Mouse (Mus musculus) ES-Bruce4 (cell line): ENCODE data around the gene Gm21976. TPM values are rescaled to one million over a fixed set of nuclear protein-coding genes. Genes with fewer than 3 reads are reported as not detected.

ENCODE experiments used
- H3K27ac ChIP-seq: 2 replicates; pipeline ENCODE4 v1.5.1; 2012; ENCODE audit warnings: low read length, inconsistent platforms; ENCODE audit not compliant: insufficient read depth
- H3K27me3 ChIP-seq: 2 replicates; pipeline ENCODE4 v1.6.1; 2012; ENCODE audit warnings: mild to moderate bottlenecking, low read length, inconsistent platforms; ENCODE audit not compliant: control insufficient read depth, poor library complexity, insufficient read depth, severe bottlenecking
- H3K36me3 ChIP-seq: 2 replicates; pipeline ENCODE4 v1.6.1; 2012; ENCODE audit warnings: inconsistent platforms, mild to moderate bottlenecking, low read length, moderate library complexity; ENCODE audit not compliant: control insufficient read depth, poor library complexity, insufficient read depth, severe bottlenecking
- H3K4me1 ChIP-seq: one replicate; pipeline ENCODE4 v1.8.1; 2011; ENCODE audit warnings: low read length; ENCODE audit not compliant: control insufficient read depth, insufficient read depth
- H3K4me3 ChIP-seq: 2 replicates; pipeline ENCODE4 v1.5.1; 2011; ENCODE audit warnings: low read depth, mild to moderate bottlenecking, low read length
- H3K9ac ChIP-seq: 2 replicates; pipeline ENCODE4 v1.6.1; 2012; ENCODE audit warnings: low read depth, mild to moderate bottlenecking, inconsistent platforms; ENCODE audit not compliant: poor library complexity, severe bottlenecking
- H3K9me3 ChIP-seq: replicated peaks from 2 replicates; pipeline ENCODE4 v1.6.1; 2012; ENCODE audit warnings: mild to moderate bottlenecking, low read length, inconsistent platforms; ENCODE audit not compliant: control insufficient read depth, poor library complexity, insufficient read depth, severe bottlenecking
- CTCF ChIP-seq: IDR thresholded peaks from one replicate; pipeline ENCODE4 v1.8.1; 2011; ENCODE audit warnings: low read depth, low read length
- EP300 ChIP-seq: IDR thresholded peaks from 2 replicates; pipeline ENCODE4 v1.6.1; 2011; ENCODE audit warnings: low read depth, low read length; ENCODE audit not compliant: insufficient read depth
- POLR2A ChIP-seq: IDR thresholded peaks from one replicate; pipeline ENCODE4 v1.8.1; 2011; ENCODE audit warnings: low read length; ENCODE audit not compliant: insufficient read depth
- polyA plus RNA-seq: library from polyadenylated mRNA; stranded (reverse); fragments of >200 nt; gene quantifications from 2 replicates; pipeline ENCODE4 v1.2.4, GENCODE M21; 2011; ENCODE audit warnings: low read depth; ENCODE audit not compliant: missing spikeins, insufficient read depth, insufficient read length

Gene Gm21976
- polyA plus RNA-seq, 1 experiment: not detected

GRCm38 (mm10) chr13:98280990-98281650 is 1.4 kb downstream of the Gm21976 start:
- no peaks in the 10 kb centered on the region for H3K4me1 ChIP-seq
- no peaks in the 10 kb centered on the region; the same call in 1 of the 2 replicates for H3K27me3 ChIP-seq
- H3K27ac ChIP-seq: no peak overlapping the region
- H3K9ac ChIP-seq: no peak overlapping the region
- H3K36me3 ChIP-seq: no peaks in the 10 kb centered on the region
- TF ChIP-seq EP300: no peak
- TF ChIP-seq CTCF: no peak
- no peak for TF ChIP-seq POLR2A
- H3K9me3 ChIP-seq: no peaks in the 10 kb centered on the region
- H3K4me3 ChIP-seq: no peak overlapping the region

DNA sequence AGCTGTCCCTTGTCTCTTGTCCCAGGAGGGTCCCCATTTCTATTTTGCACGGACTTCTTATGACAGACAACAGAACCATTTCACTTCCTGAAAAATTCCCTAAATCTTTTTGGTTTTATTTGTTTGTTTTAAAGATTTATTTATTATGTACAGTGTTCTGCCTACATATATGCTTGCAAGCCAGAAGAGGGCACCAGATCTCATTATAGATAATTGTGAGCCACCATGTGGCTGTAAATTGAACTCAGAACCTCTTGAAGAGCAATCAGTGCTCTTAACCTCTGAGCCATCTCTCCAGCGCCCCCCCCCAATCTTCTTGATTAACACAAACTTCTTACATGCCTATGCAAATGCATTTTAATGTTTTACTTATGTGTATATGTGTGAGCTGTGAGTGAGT is 11.0 kb downstream of the Gm21976 start:
- no peaks in the 10 kb centered on the region for H3K4me1 ChIP-seq
- H3K9ac ChIP-seq: no peak overlapping the region
- no peaks in the 10 kb centered on the region for H3K27me3 ChIP-seq
- H3K27ac ChIP-seq: no peak overlapping the region
- H3K9me3 ChIP-seq: no peaks in the 10 kb centered on the region
- H3K36me3 ChIP-seq: no peaks in the 10 kb centered on the region
- no peak overlapping the region for H3K4me3 ChIP-seq
- TF ChIP-seq POLR2A (no peak), CTCF (no peak), EP300 (no peak)

GRCm38 (mm10) chr13:98291712-98292111 is 12.0 kb downstream of the Gm21976 start:
- no peak for TF ChIP-seq EP300
- no peak for TF ChIP-seq POLR2A
- no peaks in the 10 kb centered on the region for H3K9me3 ChIP-seq
- H3K27ac ChIP-seq: no peak overlapping the region
- H3K36me3 ChIP-seq: no peaks in the 10 kb centered on the region
- H3K4me3 ChIP-seq: no peak overlapping the region
- peaks cover 2% of the 10 kb centered on the region for H3K4me1 ChIP-seq
- no peak overlapping the region for H3K9ac ChIP-seq
- H3K27me3 ChIP-seq: no peaks in the 10 kb centered on the region

DNA sequence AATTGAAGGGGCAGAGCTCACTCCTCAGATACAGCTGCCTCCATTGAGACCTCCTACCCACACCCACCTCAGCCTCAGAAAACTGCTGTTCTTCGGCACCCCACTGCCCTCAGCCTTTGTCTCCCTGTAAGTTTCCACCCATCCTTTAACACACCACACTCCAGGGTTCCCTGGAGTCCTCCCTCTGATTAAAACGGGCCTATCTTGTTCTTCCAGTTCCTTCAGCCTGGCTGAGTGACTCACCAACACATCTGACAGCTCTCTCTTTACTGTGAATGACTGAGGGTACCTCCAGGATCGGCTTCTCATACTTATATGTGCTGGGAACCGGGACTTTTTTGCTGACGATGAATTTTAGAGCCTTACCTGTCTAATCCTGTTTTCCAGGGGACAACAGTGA is 16.4 kb downstream of the Gm21976 start:
- H3K9ac ChIP-seq: no peak overlapping the region
- no peaks in the 10 kb centered on the region for H3K9me3 ChIP-seq
- no peaks in the 10 kb centered on the region for H3K27me3 ChIP-seq
- H3K4me3 ChIP-seq: no peak overlapping the region
- H3K4me1 ChIP-seq: peaks cover 4% of the 10 kb centered on the region
- 0 out of 2 replicates have a peak overlapping the region, but pooled peaks have one; percentile 46 for H3K27ac ChIP-seq
- no peaks in the 10 kb centered on the region for H3K36me3 ChIP-seq
- TF ChIP-seq EP300 (peak; percentile 7; the same call in 1 of the 2 replicates), CTCF (no peak)

- no peaks in the 10 kb centered on the region for H3K27me3 ChIP-seq
- H3K4me3 ChIP-seq: no peak overlapping the region
- no peak for TF ChIP-seq POLR2A
- TF ChIP-seq CTCF: peak; percentile 2
- TF ChIP-seq EP300: no peak
Observed at GRCm38 (mm10) chr13:98297883-98298482, 18.3 kb downstream of the Gm21976 start.

DNA sequence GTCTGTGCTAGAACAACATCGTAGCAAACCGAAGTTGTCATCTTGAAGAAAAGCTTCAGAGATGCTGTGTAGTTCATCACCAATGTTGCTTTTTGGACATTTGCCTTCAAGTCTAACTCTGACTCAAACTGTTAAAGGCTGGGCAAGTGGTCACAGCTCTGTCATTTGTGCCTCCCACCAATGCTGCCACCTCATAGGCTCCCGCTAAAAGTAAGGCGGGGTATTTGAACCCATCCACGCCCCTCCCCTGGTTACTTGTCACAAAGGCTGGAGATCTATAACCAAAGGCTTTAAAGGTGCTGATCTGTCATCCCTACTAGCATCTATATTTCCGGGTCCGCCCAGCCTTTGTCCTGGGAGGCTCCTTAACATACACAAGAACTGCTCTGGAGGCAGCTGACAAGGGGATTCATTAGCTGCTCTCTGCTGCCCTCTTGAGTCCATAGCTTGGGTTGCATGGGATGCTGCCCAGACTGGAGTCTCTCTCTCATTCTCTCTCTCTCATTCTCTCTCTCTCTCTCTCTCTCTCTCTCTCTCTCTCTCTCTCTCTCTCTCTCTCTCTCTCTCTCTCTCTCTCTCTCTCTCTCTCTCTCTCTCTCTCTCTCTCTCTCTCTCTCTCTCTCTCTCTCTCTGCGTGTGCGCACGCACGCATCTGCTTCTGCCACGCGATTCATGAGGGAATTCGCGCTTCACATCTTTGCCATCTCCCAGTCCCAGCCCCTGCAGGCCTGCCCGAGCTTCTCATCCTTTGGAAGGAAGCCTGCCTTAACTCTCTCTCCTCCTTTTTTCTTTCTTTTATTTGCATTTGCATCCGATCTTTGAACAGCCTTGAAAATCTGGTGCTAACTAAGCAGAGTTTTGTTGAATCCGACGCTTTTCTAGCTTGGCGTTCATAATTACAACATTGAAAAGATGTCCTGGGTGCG is 19.4 kb downstream of the Gm21976 start:
- Histone ChIP-seq H3K27ac (no peak overlapping the region), H3K9me3 (no peaks in the 10 kb centered on the region), H3K9ac (no peak overlapping the region), H3K4me1 (peaks cover 4% of the 10 kb centered on the region), H3K27me3 (no peaks in the 10 kb centered on the region), H3K4me3 (no peak overlapping the region), H3K36me3 (no peaks in the 10 kb centered on the region)
- peak; percentile 69 for TF ChIP-seq CTCF
- TF ChIP-seq EP300: no peak
- no peak for TF ChIP-seq POLR2A

More at GRCm38 (mm10) chr13:98297883-98298482, 18.3 kb downstream of the Gm21976 start:
- no peaks in the 10 kb centered on the region for H3K9me3 ChIP-seq
- no peak overlapping the region for H3K27ac ChIP-seq
- no peak overlapping the region for H3K9ac ChIP-seq
- H3K36me3 ChIP-seq: no peaks in the 10 kb centered on the region
- H3K4me1 ChIP-seq: peaks cover 4% of the 10 kb centered on the region
